Mouse (Mus musculus): ENCODE measurements around the gene Mfsd11. TPM values are rescaled to one million over a fixed set of nuclear protein-coding genes. Genes with fewer than 3 reads are reported as not detected.

Mfsd11 gene
- polyA plus RNA-seq (2015; fragmentation: Nextera tagmentation; extraction: Ambion mirVana): 9.4 and 10.1 TPM in 2 replicates

DNA sequence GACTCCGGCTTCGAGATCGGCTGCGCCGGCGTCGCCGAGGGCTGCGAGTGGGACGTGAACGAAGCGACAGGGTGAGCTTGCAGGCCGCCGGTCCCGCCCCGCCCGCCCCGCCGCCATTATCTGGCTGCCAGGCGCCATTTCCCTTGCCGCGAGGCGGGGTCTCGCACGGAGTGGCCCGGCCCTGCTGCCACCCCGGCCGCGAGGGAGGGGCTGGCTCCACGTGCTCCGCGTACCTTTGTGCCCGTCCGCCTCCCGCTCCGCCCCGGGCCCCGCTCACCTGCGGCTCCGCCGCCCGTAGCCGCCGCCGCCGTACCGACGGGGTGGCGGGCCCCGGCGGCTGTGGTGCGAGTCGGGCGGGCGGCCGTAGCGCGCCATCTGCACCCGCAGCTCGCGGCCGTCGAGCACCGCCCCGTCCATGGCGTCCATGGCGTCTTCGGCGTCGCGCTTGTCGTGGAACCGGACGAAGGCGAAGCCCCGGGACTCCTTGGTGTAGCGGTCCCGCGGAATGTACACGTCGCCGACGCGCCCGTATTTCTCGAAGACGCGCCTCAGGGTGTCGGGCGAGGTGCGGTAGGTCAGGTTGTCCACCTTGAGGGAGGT, at the start of gene Mfsd11:
Gene Mfsd11, plus strand, starts transcription at position 150 of the 600 bp plus-strand sequence.
- H3K4me1 ChIP-seq (ENCODE audit: control insufficient read depth, low read depth, low read length): peaks cover 12% of the 10 kb centered on the region
- peaks cover 33% of the 10 kb centered on the region for H3K36me3 ChIP-seq (ENCODE audit: control insufficient read depth, insufficient read depth)
- H3K4me3 ChIP-seq (ENCODE audit: low read depth, low read length): peak within 1 kb of the TSS; percentile 96
- WGBS (ENCODE audit: insufficient replicate concordance): under 1% methylated on average over 82 of the region's 91 CpGs
- peak within 1 kb of the TSS; percentile 96 for H3K9ac ChIP-seq (ENCODE audit: low read depth, low read length)
- ATAC-seq (ENCODE audit: low read depth): peak; percentile 59
- peak within 1 kb of the TSS; percentile 92 for H3K27ac ChIP-seq (ENCODE audit: low read length)
- no peaks in the 10 kb centered on the region for H3K9me3 ChIP-seq (replicated peaks; ENCODE audit: control insufficient read depth, low read length)
- H3K4me2 ChIP-seq (ENCODE audit: low read depth, low read length): peak within 1 kb of the TSS; percentile 90
- no peaks in the 10 kb centered on the region for H3K27me3 ChIP-seq (ENCODE audit: control insufficient read depth, insufficient read depth, low read depth, low read length)

DNA sequence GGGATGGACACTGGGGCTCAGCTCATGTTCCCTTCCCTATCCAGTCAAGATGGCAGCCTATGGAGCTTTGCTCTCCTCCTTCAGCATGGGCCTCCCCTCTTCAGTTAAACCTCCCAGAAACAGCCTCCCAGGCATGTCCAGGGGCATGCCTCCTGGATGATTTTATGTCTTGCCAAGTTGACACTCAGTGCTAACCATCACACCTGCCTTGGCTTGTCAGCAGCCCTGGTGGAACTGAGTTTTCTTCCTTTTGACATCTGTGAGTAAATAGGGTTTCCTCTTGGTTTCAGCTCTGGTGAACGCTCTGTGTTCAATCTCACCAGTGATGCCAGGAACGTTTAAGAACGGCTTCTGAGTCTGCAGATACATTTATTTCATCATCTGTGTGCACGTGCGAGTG, 49.5 kb upstream of the Mfsd11 start:
- no peaks in the 10 kb centered on the region for H3K36me3 ChIP-seq (ENCODE audit: control insufficient read depth, insufficient read depth)
- no peaks in the 10 kb centered on the region for H3K27me3 ChIP-seq (ENCODE audit: control insufficient read depth, insufficient read depth, low read depth, low read length)
- WGBS (ENCODE audit: insufficient replicate concordance): 57% methylated on average over 5 of the region's 5 CpGs
- no peak for ATAC-seq (ENCODE audit: low read depth)
- no peak overlapping the region for H3K9ac ChIP-seq (ENCODE audit: low read depth, low read length)
- no peak overlapping the region for H3K27ac ChIP-seq (ENCODE audit: low read length)
- H3K4me2 ChIP-seq (ENCODE audit: low read depth, low read length): no peak overlapping the region
- H3K4me1 ChIP-seq (ENCODE audit: control insufficient read depth, low read depth, low read length): no peaks in the 10 kb centered on the region
- no peak overlapping the region for H3K4me3 ChIP-seq (ENCODE audit: low read depth, low read length)
- no peaks in the 10 kb centered on the region for H3K9me3 ChIP-seq (replicated peaks; ENCODE audit: control insufficient read depth, low read length)

DNA sequence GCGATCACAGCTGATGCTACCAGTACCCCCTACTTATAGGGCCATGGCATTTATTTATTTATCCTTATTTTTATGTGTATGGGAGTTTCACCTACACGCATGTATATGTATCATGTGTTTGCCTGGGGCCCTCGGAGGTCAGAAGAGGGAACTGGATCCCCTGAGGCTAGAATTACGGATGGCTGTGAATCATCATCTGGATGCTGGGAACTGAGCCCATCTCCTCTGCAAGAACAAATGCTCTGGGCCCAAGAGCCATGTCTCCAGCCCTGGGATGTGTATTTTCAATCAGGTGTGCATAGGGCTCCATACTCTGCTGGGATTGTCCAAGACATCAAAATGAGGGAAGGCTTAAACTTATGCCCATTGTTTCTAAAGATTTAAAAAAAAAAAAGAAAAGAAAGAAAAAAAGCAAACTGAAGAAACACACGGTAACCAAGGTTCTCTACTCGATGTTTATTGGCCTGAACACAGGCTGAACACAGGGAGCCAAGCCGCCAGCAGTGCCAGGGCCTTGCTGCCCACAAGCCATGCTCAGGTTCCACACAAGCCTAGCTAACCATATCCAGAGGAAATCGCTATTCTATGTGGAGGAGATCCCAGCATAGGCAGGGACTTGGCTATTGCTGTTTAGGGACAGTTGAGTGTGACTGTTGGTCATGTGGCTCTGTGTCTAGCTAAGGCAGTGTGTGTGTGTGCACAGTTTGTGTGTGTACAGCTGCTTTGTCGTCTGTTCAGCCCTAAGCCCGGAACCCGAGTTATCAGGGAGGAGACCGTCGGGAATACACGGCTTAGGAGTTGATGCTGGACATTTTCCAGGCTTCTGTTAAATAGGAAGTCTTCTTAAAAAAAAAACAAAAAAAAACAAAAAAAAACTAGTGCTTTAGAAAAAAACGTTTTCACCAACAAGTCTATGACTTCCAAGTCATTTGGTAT, 45.8 kb upstream of the Mfsd11 start:
- Histone ChIP-seq H3K4me2 (ENCODE audit: low read depth, low read length) (no peak overlapping the region), H3K4me1 (ENCODE audit: control insufficient read depth, low read depth, low read length) (peaks cover 2% of the 10 kb centered on the region; the same call in 1 of the 2 replicates), H3K27ac (ENCODE audit: low read length) (no peak overlapping the region), H3K9me3 (replicated peaks; ENCODE audit: control insufficient read depth, low read length) (no peaks in the 10 kb centered on the region), H3K36me3 (ENCODE audit: control insufficient read depth, insufficient read depth) (no peaks in the 10 kb centered on the region), H3K4me3 (ENCODE audit: low read depth, low read length) (no peak overlapping the region), H3K9ac (ENCODE audit: low read depth, low read length) (no peak overlapping the region), H3K27me3 (ENCODE audit: control insufficient read depth, insufficient read depth, low read depth, low read length) (no peaks in the 10 kb centered on the region)
- WGBS (ENCODE audit: insufficient replicate concordance): 60% methylated on average over 15 of the region's 15 CpGs
- ATAC-seq (ENCODE audit: low read depth): no peak

DNA sequence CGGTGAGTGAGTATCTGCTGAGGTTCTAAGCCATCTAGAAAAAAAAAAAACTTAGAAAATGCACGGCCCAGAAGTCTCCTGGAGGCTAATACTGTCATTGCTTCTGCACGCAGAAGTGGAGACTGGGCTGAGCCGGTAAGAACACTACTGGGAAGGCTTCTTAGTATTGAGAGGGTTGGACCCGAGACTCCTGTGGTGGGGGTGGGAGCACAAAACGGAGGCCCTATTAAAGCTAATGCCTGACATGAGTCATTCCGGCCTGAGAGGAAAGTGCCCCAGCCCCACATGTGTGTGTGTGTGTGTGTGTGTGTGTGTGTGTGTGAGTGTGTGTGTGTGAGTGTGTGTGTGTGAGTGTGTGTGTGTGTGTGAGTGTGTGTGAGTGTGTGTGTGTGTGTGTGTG, 45.1 kb upstream of the Mfsd11 start:
- no peak overlapping the region for H3K27ac ChIP-seq (ENCODE audit: low read length)
- WGBS (ENCODE audit: insufficient replicate concordance): 58% methylated on average over 7 of the region's 7 CpGs
- no peak overlapping the region for H3K4me2 ChIP-seq (ENCODE audit: low read depth, low read length)
- no peaks in the 10 kb centered on the region for H3K9me3 ChIP-seq (replicated peaks; ENCODE audit: control insufficient read depth, low read length)
- ATAC-seq (ENCODE audit: low read depth): no peak
- H3K4me3 ChIP-seq (ENCODE audit: low read depth, low read length): no peak overlapping the region
- H3K9ac ChIP-seq (ENCODE audit: low read depth, low read length): no peak overlapping the region
- no peaks in the 10 kb centered on the region for H3K36me3 ChIP-seq (ENCODE audit: control insufficient read depth, insufficient read depth)
- H3K27me3 ChIP-seq (ENCODE audit: control insufficient read depth, insufficient read depth, low read depth, low read length): no peaks in the 10 kb centered on the region
- peaks cover 2% of the 10 kb centered on the region; the same call in 1 of the 2 replicates for H3K4me1 ChIP-seq (ENCODE audit: control insufficient read depth, low read depth, low read length)

DNA sequence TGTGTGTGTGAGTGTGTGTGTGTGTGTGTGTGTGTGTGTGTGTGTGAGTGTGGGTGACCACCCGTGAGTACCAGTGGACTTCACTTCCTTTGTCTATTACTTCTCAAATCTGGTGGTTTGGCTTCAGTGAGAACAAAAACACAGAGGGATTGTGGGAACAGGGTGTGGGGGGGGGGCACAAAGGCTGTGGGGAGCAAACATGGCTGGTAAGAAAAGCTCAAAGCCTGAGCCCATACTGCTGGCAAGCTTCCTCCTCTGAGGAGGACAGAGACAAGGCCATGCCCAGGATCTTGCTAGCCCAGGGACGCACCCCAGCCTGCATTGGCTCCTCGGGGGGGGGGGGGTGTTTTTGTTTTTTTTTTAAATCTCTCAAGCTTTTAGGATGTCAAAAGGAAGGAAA, 44.7 kb upstream of the Mfsd11 start:
- no peak overlapping the region for H3K4me3 ChIP-seq (ENCODE audit: low read depth, low read length)
- no peaks in the 10 kb centered on the region for H3K9me3 ChIP-seq (replicated peaks; ENCODE audit: control insufficient read depth, low read length)
- H3K4me1 ChIP-seq (ENCODE audit: control insufficient read depth, low read depth, low read length): peaks cover 2% of the 10 kb centered on the region; the same call in 1 of the 2 replicates
- H3K27ac ChIP-seq (ENCODE audit: low read length): no peak overlapping the region
- WGBS (ENCODE audit: insufficient replicate concordance): 52% methylated on average over 3 of the region's 3 CpGs
- H3K36me3 ChIP-seq (ENCODE audit: control insufficient read depth, insufficient read depth): no peaks in the 10 kb centered on the region
- H3K9ac ChIP-seq (ENCODE audit: low read depth, low read length): no peak overlapping the region
- no peak for ATAC-seq (ENCODE audit: low read depth)
- no peaks in the 10 kb centered on the region for H3K27me3 ChIP-seq (ENCODE audit: control insufficient read depth, insufficient read depth, low read depth, low read length)
- H3K4me2 ChIP-seq (ENCODE audit: low read depth, low read length): no peak overlapping the region

DNA sequence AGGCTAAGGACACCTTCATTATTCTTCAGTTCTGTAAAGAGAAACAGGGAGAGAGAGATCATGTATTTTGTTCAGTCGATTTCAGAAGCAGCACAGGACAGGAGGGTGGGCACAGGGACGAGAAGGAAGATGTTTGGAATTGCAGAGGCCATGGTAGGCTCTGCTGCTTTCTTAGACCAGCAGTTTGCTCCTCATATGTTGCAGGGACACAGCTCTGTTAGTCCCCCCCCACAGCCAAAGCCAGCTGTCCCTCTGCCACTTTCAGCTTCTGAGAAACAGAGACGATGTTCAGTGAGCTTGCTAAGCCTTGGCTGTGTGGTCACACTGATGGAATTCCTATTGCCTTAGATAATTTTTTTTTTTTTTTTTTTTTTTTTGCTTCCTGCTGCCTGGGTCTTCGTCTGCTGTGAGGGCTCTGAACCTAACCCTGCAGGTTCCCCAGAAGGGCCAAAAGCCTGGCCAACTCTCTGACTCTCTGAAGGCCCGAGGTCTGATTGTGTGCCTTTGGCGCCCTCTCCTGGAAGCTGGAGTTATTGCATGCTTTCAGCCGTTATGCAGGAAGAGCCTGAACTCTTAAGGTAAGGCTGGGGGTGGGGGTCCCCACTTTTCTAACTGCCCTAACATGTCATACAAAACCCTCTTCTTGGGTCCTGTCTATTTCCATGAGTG, 44.2 kb upstream of the Mfsd11 start:
- Histone ChIP-seq H3K9me3 (replicated peaks; ENCODE audit: control insufficient read depth, low read length) (no peaks in the 10 kb centered on the region), H3K36me3 (ENCODE audit: control insufficient read depth, insufficient read depth) (no peaks in the 10 kb centered on the region), H3K9ac (ENCODE audit: low read depth, low read length) (no peak overlapping the region), H3K27me3 (ENCODE audit: control insufficient read depth, insufficient read depth, low read depth, low read length) (no peaks in the 10 kb centered on the region), H3K4me3 (ENCODE audit: low read depth, low read length) (no peak overlapping the region), H3K4me2 (ENCODE audit: low read depth, low read length) (no peak overlapping the region), H3K4me1 (ENCODE audit: control insufficient read depth, low read depth, low read length) (peaks cover 2% of the 10 kb centered on the region; the same call in 1 of the 2 replicates), H3K27ac (ENCODE audit: low read length) (no peak overlapping the region)
- WGBS (ENCODE audit: insufficient replicate concordance): 30% methylated on average over 7 of the region's 7 CpGs
- ATAC-seq (ENCODE audit: low read depth): no peak

DNA sequence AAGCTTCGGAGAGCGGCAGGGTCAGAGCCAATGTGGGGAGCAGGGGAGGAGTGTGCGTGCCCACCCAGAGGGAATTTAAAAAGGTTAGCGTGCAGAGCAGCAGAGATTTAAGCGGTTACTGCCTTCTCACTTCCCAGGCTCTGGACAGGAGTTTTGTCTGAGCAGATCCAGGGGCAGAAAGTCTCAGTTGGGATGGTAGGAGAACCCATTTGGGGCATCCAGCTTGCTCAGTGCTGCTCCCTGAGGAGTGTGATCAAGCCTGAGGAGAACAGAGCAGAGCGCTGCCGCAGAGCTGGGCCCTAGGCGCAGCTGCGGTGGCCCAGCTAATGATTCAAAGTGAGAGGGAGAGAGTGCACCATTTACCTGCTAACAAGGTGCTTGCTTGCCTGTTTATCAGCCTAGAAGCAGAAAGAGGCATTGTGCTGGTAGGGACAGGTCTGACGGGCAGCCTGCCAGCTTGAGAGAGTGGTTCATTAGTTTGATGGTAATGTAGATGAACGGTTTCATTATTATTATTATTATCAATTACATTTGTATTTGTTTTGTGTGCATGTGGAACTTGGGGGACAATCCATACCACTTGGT, 43.3 kb upstream of the Mfsd11 start:
- H3K4me2 ChIP-seq (ENCODE audit: low read depth, low read length): no peak overlapping the region
- H3K36me3 ChIP-seq (ENCODE audit: control insufficient read depth, insufficient read depth): no peaks in the 10 kb centered on the region
- no peaks in the 10 kb centered on the region for H3K27me3 ChIP-seq (ENCODE audit: control insufficient read depth, insufficient read depth, low read depth, low read length)
- no peak overlapping the region for H3K9ac ChIP-seq (ENCODE audit: low read depth, low read length)
- peaks cover 2% of the 10 kb centered on the region; the same call in 1 of the 2 replicates for H3K4me1 ChIP-seq (ENCODE audit: control insufficient read depth, low read depth, low read length)
- H3K4me3 ChIP-seq (ENCODE audit: low read depth, low read length): no peak overlapping the region
- ATAC-seq (ENCODE audit: low read depth): no peak
- H3K27ac ChIP-seq (ENCODE audit: low read length): no peak overlapping the region
- WGBS (ENCODE audit: insufficient replicate concordance): 70% methylated on average over 11 of the region's 11 CpGs
- no peaks in the 10 kb centered on the region for H3K9me3 ChIP-seq (replicated peaks; ENCODE audit: control insufficient read depth, low read length)

DNA sequence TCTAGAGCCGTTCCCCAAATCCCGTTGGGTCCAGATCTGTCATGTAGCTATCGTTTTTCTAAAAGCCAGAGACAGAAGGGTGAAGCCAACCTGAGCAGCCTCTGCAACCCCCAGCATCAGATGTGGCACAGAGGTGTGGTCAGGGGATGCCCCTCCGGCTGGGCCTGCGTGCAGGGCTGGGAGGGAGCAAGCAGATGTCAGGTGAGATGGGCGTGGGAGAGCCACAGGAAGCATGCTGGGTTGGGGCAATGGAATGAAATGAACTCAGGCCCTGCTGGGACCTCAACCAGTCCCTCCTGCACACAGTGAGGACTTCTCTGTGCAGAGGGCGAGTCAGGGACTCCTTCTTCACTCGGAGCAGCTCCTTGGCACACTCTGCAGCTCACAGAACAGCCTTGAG, 42.7 kb upstream of the Mfsd11 start:
- no peak overlapping the region for H3K4me2 ChIP-seq (ENCODE audit: low read depth, low read length)
- ATAC-seq (ENCODE audit: low read depth): no peak
- no peak overlapping the region for H3K27ac ChIP-seq (ENCODE audit: low read length)
- no peak overlapping the region for H3K4me3 ChIP-seq (ENCODE audit: low read depth, low read length)
- no peaks in the 10 kb centered on the region for H3K36me3 ChIP-seq (ENCODE audit: control insufficient read depth, insufficient read depth)
- H3K9ac ChIP-seq (ENCODE audit: low read depth, low read length): no peak overlapping the region
- no peaks in the 10 kb centered on the region for H3K9me3 ChIP-seq (replicated peaks; ENCODE audit: control insufficient read depth, low read length)
- H3K27me3 ChIP-seq (ENCODE audit: control insufficient read depth, insufficient read depth, low read depth, low read length): no peaks in the 10 kb centered on the region
- peaks cover 2% of the 10 kb centered on the region; the same call in 1 of the 2 replicates for H3K4me1 ChIP-seq (ENCODE audit: control insufficient read depth, low read depth, low read length)
- 63% methylated on average over 8 of the region's 8 CpGs for WGBS (ENCODE audit: insufficient replicate concordance)
